Mouse (Mus musculus): ENCODE data around the gene Crybb1.

GRCm38 (mm10) chr5:112264099-112264498, 8.5 kb downstream of the Crybb1 start:
- no peak for TF ChIP-seq CTCF (IDR thresholded peaks at IDR 0.05; ENCODE audit: low read depth, low read length)
- no peak for TF ChIP-seq POLR2A (IDR thresholded peaks at IDR 0.05; ENCODE audit: extremely low read depth, insufficient read depth, low read length)
